Mouse (Mus musculus) heart, embryonic 12.5 days (tissue): ENCODE measurements at regions not wholly inside any gene's neighbourhood (a gene's known extent, or its start where the extent isn't known, plus 50 kb on each side); places are given as distances from the start of the nearest gene placed in this dataset.

Experiments used
- ATAC-seq: fragments of 200-750 bp; cut with Nextera tagmentation; 2 replicates; pipeline ENCODE4 v1.8.0; 2017; ENCODE audit warnings: moderate TSS enrichment, moderate library complexity; ENCODE audit not compliant: insufficient number of reproducible peaks, low FRiP score
- H3K27ac ChIP-seq: fragments of 300-500 bp; sonication (generic); 2 replicates; pipeline ENCODE4 v1.5.1; 2016; ENCODE audit warnings: mild to moderate bottlenecking, moderate library complexity; ENCODE audit not compliant: poor library complexity, severe bottlenecking
- H3K27me3 ChIP-seq: fragments of 300-500 bp; sonication (generic); replicated peaks from 2 replicates; pipeline ENCODE4 v1.6.1; 2016; ENCODE audit warnings: mild to moderate bottlenecking, moderate library complexity
- H3K36me3 ChIP-seq: fragments of 300-500 bp; sonication (generic); 2 replicates; pipeline ENCODE4 v1.6.1; 2016; ENCODE audit warnings: mild to moderate bottlenecking, moderate library complexity
- H3K4me1 ChIP-seq: fragments of 300-500 bp; sonication (generic); replicated peaks from 2 replicates; pipeline ENCODE4 v1.6.1; 2016; ENCODE audit warnings: mild to moderate bottlenecking
- H3K4me2 ChIP-seq: fragments of 300-500 bp; sonication (generic); 2 replicates; pipeline ENCODE4 v1.6.1; 2016; ENCODE audit warnings: mild to moderate bottlenecking, moderate library complexity
- H3K4me3 ChIP-seq: fragments of 300-500 bp; sonication (generic); 2 replicates; pipeline ENCODE4 v1.5.1; 2016; ENCODE audit warnings: mild to moderate bottlenecking
- H3K9ac ChIP-seq: fragments of 300-500 bp; sonication (generic); 2 replicates; pipeline ENCODE4 v1.6.1; 2016; ENCODE audit warnings: mild to moderate bottlenecking, moderate library complexity
- H3K9me3 ChIP-seq: fragments of 300-500 bp; sonication (generic); replicated peaks from 2 replicates; pipeline ENCODE4 v1.6.1; 2016; ENCODE audit warnings: mild to moderate bottlenecking, moderate library complexity
- WGBS: fragments of 180-500 bp; shearing (Covaris S2); methylation state at CpG from one replicate; pipeline ENCODE4 v1.1.7; 2016; 5-methylcytosine and 5-hydroxymethylcytosine counted together

DNA sequence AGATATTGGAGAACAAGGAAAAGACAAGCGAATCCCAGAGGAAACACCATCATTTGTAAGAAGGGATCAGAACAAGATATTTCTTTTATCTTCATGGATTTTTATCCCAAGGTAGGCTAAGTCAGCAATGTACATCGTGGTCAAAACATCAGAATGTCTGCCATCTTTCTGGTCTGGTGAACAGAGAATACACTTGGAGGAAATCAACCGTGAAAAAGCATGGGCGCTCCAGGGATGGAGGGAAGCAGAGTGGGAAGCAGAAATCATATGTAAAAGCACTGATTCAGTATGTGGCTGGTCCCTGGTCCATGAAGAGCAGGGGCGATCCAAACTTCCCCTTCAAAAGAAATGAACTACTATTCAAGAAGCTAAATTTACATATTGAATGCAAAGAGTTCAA lies 517.0 kb upstream of the Sel1l start:
- Histone ChIP-seq H3K4me1 (no peaks in the 10 kb centered on the region), H3K9me3 (no peaks in the 10 kb centered on the region), H3K36me3 (no peaks in the 10 kb centered on the region), H3K27ac (no peak overlapping the region), H3K4me3 (no peak overlapping the region), H3K27me3 (no peaks in the 10 kb centered on the region), H3K4me2 (no peak overlapping the region), H3K9ac (no peak overlapping the region)
- no peak for ATAC-seq
- WGBS = 79% methylated on average over 5 of the region's 5 CpGs

DNA sequence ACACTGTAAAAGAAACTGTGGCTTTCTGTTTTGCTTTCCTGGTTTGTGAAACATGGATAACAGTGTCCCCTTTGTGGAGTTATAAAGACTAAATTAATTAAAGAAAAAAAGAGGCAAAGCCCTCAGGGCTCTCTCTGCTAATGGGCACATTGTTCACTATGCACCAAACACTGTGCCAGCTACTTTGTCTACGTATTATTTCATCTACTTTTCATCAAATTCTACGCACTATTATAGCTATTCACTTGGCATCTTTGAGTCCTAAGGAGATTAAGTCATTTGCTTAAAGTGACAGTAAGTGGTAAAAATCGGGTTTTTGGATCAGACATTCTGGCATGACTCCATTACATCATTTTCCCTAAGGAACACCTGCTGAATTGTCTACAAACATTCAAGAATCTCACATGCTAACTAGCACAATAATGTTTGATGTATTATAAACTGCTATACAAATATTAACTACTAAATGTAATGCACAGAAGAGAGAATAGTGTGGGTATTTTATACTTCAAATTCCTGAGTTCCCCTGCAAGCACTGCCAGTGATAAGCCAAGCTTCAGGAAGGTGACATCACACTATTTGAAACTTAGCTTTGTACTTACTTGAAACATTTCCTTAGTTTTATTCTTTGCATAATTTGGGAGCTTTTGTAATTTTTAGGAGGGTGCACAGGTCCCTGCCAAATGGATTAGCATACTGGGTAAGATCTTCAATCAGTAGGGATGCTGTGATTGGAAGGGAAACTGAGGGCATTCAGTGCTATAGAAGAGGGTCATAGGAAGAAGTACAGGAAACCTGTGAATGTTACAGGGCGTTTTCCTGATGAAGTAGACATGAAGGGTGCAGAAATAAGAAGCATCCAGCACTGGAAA lies 504.7 kb upstream of the Sel1l start:
- Histone ChIP-seq H3K4me2 (no peak overlapping the region), H3K36me3 (no peaks in the 10 kb centered on the region), H3K9ac (no peak overlapping the region), H3K27me3 (no peaks in the 10 kb centered on the region), H3K4me3 (no peak overlapping the region), H3K4me1 (no peaks in the 10 kb centered on the region), H3K9me3 (no peaks in the 10 kb centered on the region), H3K27ac (no peak overlapping the region)
- WGBS = 59% methylated on average over 4 of the region's 4 CpGs
- no peak for ATAC-seq

DNA sequence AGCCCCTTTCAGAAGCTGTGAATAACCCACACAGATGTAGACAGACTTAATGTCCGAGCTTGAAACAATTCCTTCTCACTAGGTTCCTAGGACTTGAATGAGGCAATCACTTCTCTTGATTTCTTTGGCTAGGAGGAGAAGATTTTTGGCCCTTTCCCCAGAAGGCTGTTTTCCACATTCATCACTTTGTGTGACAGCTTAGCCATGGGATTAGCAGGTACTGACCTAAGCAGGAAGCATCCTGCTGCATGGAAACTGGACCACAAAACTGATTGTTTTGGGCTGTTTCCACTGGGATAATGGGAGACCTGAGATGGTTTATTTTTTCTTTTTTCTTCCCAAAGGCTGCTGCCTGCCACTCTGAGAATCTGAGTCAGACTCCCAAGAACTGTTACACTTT lies 469.3 kb upstream of the Sel1l start:
- Histone ChIP-seq H3K9me3 (no peaks in the 10 kb centered on the region), H3K27ac (no peak overlapping the region), H3K9ac (no peak overlapping the region), H3K4me1 (no peaks in the 10 kb centered on the region), H3K4me3 (no peak overlapping the region), H3K27me3 (no peaks in the 10 kb centered on the region), H3K36me3 (no peaks in the 10 kb centered on the region), H3K4me2 (no peak overlapping the region)
- ATAC-seq = no peak
- 48% methylated on average over 1 of the region's 1 CpGs for WGBS

DNA sequence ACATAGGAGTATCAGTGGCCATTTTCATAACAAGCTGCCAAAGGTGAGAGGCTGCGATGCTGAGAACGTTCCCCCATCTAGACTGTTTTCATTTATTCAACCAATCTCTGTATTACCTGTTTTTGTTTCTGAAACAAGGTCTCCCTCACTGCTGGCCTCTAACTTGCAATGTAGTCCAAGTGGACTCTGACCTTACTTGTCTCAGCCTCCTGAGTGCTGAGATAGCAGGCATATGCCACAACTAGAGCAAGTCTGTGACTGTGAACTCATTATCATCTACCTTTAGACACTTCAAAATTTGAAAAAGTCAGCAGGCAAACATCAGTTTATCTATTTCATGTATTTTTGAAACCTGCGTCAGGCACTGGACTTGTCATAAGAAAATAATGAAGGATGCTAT lies 468.7 kb upstream of the Sel1l start:
- H3K27ac ChIP-seq = no peak overlapping the region
- WGBS = 85% methylated on average over 3 of the region's 3 CpGs
- ATAC-seq = no peak

DNA sequence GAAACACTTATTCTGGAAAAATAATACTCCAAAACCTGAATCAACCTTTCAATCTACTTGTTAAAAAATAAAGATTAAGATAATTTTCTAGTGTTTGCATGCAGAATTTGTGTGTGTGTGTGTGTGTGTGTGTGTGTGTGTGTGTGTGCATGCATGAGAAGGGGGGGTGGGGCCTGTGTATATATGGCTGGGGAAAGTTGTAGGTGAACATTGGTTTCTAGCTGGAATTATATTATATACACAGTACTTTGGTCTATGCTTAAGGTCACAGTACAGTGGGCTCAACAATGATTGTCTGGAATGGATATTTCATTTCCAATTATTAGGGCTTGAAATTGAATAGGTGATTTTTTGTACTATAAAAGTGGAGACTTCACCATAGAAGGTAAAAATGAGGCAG lies 467.3 kb upstream of the Sel1l start:
- ATAC-seq = no peak

More for the DNA sequence above, 468.7 kb upstream of the Sel1l start:
- H3K27me3 ChIP-seq = no peaks in the 10 kb centered on the region
- no peak overlapping the region for H3K4me2 ChIP-seq
- no peaks in the 10 kb centered on the region for H3K4me1 ChIP-seq
- no peak overlapping the region for H3K4me3 ChIP-seq
- H3K9ac ChIP-seq = no peak overlapping the region
- H3K9me3 ChIP-seq = no peaks in the 10 kb centered on the region
- no peaks in the 10 kb centered on the region for H3K36me3 ChIP-seq

DNA sequence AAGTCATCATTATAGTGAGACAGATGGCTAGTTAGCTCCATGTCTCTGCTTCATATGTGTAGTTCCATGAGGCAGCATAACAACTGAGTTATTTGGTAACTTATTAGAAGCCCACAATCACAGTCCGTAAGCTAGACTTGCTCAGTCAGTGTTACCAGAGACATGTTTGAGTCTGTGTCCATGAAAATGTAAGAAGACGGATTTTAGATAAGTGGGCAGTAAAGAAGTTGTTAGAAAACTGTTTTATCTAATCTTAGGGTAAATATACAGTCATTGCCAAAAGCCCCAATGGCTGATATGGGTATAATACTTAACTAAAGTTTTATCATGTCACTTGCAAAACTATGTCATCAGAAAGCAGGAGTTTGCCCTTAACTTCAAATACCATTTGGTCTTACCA lies 466.9 kb upstream of the Sel1l start:
- Histone ChIP-seq H3K9me3 (no peaks in the 10 kb centered on the region), H3K27ac (no peak overlapping the region), H3K4me2 (no peak overlapping the region), H3K36me3 (no peaks in the 10 kb centered on the region), H3K9ac (no peak overlapping the region), H3K27me3 (no peaks in the 10 kb centered on the region), H3K4me1 (no peaks in the 10 kb centered on the region), H3K4me3 (no peak overlapping the region)
- 59% methylated on average over 2 of the region's 2 CpGs for WGBS
- ATAC-seq = no peak

More for the DNA sequence above, 467.3 kb upstream of the Sel1l start:
- Histone ChIP-seq H3K4me2 (no peak overlapping the region), H3K27me3 (no peaks in the 10 kb centered on the region), H3K9me3 (no peaks in the 10 kb centered on the region), H3K4me1 (no peaks in the 10 kb centered on the region), H3K9ac (no peak overlapping the region), H3K4me3 (no peak overlapping the region), H3K27ac (no peak overlapping the region), H3K36me3 (no peaks in the 10 kb centered on the region)

DNA sequence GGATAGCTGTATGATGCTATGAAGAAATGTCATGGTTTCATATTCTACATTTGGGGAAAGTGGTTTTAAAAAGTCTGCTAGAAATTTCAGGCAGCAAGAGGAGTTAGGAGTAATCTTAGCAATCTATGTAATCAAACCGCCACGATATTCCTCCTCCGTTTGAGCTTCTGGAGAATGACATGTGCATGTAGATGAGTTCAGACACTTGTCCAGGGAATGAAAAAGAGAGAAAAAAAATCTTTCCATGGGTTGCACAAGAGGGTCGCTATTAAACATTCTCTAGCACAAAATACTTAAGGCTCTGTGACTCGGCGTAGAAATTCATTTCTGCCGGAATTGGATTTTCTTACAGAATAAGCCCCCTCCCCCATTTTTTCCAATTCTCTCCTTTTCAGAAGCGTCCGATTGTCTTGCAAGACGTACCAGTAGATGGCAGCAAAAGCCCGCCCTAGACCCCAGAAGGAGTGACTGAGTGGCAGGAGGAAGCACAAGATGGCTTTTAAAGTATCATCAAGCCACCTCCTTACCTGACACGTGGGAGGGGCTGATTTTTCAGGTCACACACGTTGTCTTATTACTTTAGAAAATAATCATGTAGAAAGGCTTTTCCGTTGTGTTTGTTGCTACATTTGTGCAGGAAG lies 454.1 kb upstream of the Sel1l start:
- Histone ChIP-seq H3K4me2 (no peak overlapping the region), H3K27me3 (no peaks in the 10 kb centered on the region), H3K9me3 (no peaks in the 10 kb centered on the region), H3K4me1 (no peaks in the 10 kb centered on the region), H3K36me3 (no peaks in the 10 kb centered on the region), H3K9ac (no peak overlapping the region), H3K27ac (no peak overlapping the region), H3K4me3 (no peak overlapping the region)
- ATAC-seq = no peak
- 28% methylated on average over 14 of the region's 14 CpGs for WGBS

DNA sequence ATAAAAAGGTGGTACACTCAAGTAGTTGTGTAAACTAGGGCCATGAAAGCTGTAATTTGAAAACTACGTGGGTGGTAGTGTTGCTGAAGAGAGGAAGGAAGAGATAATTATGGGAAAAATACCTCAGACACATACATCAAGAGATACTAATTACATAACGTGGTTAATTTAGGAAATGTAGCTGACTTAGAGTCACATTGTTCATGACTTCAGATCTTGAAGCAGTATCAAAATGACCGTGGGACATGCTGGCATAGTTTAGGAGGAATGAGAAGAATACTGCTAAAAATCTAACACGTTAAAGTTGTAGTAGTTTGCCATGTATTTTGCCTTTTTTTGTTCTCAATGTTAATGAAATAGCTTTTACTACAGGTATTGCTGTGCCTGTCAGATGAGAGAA lies 445.9 kb upstream of the Sel1l start:
- Histone ChIP-seq H3K9me3 (no peaks in the 10 kb centered on the region), H3K9ac (no peak overlapping the region), H3K27me3 (no peaks in the 10 kb centered on the region), H3K4me1 (peaks cover 3% of the 10 kb centered on the region; the same call in 1 of the 2 replicates), H3K4me2 (no peak overlapping the region), H3K36me3 (no peaks in the 10 kb centered on the region), H3K4me3 (no peak overlapping the region), H3K27ac (no peak overlapping the region)
- no peak for ATAC-seq
- 63% methylated on average over 4 of the region's 4 CpGs for WGBS

DNA sequence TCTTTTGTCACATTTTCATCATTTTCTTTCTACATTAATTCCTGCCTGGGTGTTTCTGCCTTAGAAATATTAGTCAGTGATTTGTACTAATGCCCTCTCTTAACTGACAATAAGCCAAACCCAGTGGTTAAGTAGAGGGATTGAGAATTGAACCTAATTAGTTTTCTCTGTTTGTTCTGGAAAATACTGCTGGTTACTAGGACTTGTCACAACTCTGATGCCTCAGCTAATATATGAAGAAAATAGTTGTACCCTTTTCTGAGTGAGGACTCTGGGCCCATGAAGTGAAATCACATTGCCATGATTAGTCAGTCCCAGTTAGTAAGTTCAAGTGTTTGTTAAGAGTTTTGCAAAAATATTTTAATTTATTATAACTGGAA lies 444.4 kb upstream of the Sel1l start:
- no peaks in the 10 kb centered on the region for H3K27me3 ChIP-seq
- ATAC-seq = no peak
- no peak overlapping the region for H3K4me3 ChIP-seq
- no peak overlapping the region for H3K4me2 ChIP-seq
- H3K4me1 ChIP-seq = peaks cover 3% of the 10 kb centered on the region; the same call in 1 of the 2 replicates
- no peak overlapping the region for H3K27ac ChIP-seq
- H3K36me3 ChIP-seq = no peaks in the 10 kb centered on the region
- no peaks in the 10 kb centered on the region for H3K9me3 ChIP-seq
- H3K9ac ChIP-seq = no peak overlapping the region

DNA sequence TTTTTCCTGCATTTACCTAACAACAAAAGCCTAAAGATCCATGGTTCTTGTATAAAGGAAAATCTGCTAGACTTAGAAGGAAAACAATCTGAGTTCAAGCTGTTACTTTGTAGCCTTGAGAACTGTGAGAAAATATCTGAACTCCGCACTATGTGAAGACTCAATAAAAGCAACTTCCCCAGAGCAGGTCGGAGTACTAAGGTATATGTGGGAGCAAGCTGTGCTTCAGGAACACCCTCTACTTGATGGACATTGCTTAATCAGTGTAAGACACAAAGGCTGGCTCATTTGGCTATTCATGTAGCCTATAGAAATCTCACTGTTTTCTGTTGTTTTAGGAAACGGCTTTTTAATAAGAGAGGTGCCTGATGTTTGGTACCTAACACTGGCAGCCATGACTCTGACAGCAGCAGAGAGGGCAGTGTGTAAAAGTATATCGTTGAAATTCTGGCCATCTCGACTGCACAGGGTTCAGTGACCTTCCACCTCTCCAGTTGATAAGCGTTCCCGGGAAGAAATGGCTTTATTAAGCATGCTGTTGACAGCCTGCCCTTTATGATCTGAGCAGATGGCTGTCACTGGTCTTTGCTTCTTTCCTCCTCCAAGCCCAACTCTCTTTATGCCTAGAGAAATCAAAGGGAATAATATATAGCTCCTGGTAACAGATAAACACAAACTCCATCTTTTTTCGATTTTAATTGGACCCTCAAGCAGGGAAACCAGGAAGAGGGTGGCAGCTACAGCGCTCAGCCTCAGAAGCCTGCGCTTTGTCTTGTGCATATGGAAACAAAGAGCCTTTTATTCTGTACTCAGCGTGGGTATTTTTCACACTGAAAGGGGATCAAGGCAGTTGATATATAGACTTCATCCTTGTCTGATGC lies 443.7 kb upstream of the Sel1l start:
- H3K4me2 ChIP-seq = no peak overlapping the region
- H3K36me3 ChIP-seq = no peaks in the 10 kb centered on the region
- WGBS = 51% methylated on average over 11 of the region's 11 CpGs
- H3K4me1 ChIP-seq = peaks cover 3% of the 10 kb centered on the region; the same call in 1 of the 2 replicates
- no peaks in the 10 kb centered on the region for H3K27me3 ChIP-seq
- no peak overlapping the region for H3K27ac ChIP-seq
- ATAC-seq = no peak
- H3K9ac ChIP-seq = no peak overlapping the region
- no peak overlapping the region for H3K4me3 ChIP-seq
- H3K9me3 ChIP-seq = no peaks in the 10 kb centered on the region

DNA sequence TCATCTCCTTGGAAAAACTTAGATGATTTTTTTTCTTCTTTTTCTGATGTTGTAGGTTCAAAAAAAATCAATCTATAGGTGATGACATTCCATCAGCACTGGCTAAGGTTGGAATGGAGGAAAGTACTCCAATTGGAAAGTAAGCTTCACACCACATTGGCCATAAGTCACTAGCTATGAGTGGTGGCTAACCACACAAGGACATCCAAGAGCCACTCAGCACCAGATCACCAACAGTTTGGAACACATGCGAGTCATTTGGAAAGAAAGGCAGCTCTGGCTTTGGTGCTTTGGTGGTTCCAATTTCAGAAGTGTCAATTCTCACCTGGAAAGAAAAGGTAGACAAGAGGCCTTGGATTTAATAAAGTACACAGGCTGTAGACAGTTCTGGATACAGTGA lies 442.5 kb upstream of the Sel1l start:
- no peak for ATAC-seq
- Histone ChIP-seq H3K27ac (no peak overlapping the region), H3K9me3 (no peaks in the 10 kb centered on the region; the same call in 1 of the 2 replicates), H3K4me2 (no peak overlapping the region), H3K27me3 (no peaks in the 10 kb centered on the region), H3K9ac (no peak overlapping the region), H3K4me1 (peaks cover 3% of the 10 kb centered on the region; the same call in 1 of the 2 replicates), H3K4me3 (no peak overlapping the region), H3K36me3 (no peaks in the 10 kb centered on the region)
- WGBS = 58% methylated on average over 1 of the region's 1 CpGs
